Mouse (Mus musculus) hindbrain, embryonic 10.5 days (tissue): Measurements from ENCODE around the gene Ralgps1. TPM values are rescaled to one million over a fixed set of nuclear protein-coding genes. Genes with fewer than 3 reads are reported as not detected.
"Not testable (repeated sequence)": the region's sequence is repeated elsewhere in the genome, so short reads cannot be mapped to it uniquely, and the experiment has no call there.

Experiments
- DNase-seq: peaks from one replicate; pipeline ENCODE4 v3.0.0-alpha.2; 2017; ENCODE audit warnings: low spot score
- H3K27ac ChIP-seq: fragments of 300-500 bp; sonication (generic); 2 replicates; pipeline ENCODE4 v1.5.1; 2016; ENCODE audit warnings: mild to moderate bottlenecking, moderate library complexity
- H3K27me3 ChIP-seq: fragments of 300-500 bp; sonication (generic); 2 replicates; pipeline ENCODE4 v1.6.1; 2016; ENCODE audit warnings: mild to moderate bottlenecking; ENCODE audit not compliant: poor library complexity, insufficient read depth, severe bottlenecking
- H3K36me3 ChIP-seq: fragments of 300-500 bp; sonication (generic); 2 replicates; pipeline ENCODE4 v1.6.1; 2016; ENCODE audit warnings: mild to moderate bottlenecking, moderate library complexity
- H3K4me1 ChIP-seq: fragments of 300-500 bp; sonication (generic); replicated peaks from 2 replicates; pipeline ENCODE4 v1.6.1; 2016; ENCODE audit warnings: mild to moderate bottlenecking
- H3K4me3 ChIP-seq: fragments of 300-500 bp; sonication (generic); 2 replicates; pipeline ENCODE4 v1.5.1; 2016; ENCODE audit warnings: mild to moderate bottlenecking, moderate library complexity
- H3K9me3 ChIP-seq: fragments of 300-500 bp; sonication (generic); 2 replicates; pipeline ENCODE4 v1.6.1; 2016; ENCODE audit warnings: mild to moderate bottlenecking, moderate library complexity
- WGBS: fragments of 180-500 bp; shearing (Covaris S2); methylation state at CpG from one replicate; pipeline ENCODE4 v1.1.7; 2016; 5-methylcytosine and 5-hydroxymethylcytosine counted together
- polyA plus RNA-seq: library from polyadenylated mRNA; unstranded; fragments of >200 nt; fragmentation: Nextera tagmentation; extraction: Ambion mirVana; gene quantifications from 2 replicates; pipeline ENCODE4 v1.2.1, GENCODE M21; 2016

Gene Ralgps1
- polyA plus RNA-seq, 1 experiment from 2014 or later = 12.2 TPM

DNA sequence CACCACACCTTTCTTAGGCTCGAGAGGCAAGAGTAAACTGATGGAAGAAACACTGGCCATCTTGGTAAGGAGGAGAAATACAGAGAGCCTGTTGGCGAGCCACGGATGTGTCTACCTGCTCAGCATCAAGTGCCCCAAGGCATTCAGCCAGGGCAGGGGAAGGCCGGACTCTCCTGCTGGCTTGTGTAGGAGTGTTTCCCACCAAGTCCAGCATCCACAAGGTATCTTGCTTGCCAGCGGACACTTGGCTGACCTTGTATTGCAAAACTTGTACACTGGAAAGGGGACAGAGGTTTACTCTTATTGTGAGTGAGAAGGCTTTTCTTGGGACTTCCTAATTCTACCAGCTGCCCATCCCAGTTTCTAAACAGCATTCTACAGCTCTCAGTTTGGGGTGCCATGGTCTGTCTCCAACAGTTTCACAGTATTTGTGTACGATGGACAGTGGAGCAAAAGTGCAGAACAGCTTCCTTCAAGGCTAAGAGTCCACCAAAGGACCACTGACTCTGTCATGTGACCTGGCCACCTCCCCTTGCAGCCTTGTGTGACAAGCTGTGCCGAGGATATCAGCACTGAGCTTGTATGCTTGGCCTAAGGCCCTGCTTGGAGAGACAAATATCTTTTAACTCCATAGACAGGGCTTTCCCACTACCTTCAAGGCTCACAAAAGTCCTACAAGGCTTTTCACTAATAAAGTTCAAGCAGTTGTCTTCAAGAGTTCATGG lies 236.4 kb downstream of the Ralgps1 start:
- H3K27me3 ChIP-seq = peaks cover 32% of the 10 kb centered on the region
- DNase-seq = no peak
- H3K9me3 ChIP-seq = no peaks in the 10 kb centered on the region
- WGBS = 74% methylated on average over 7 of the region's 7 CpGs
- no peak overlapping the region for H3K27ac ChIP-seq
- no peaks in the 10 kb centered on the region for H3K36me3 ChIP-seq
- no peak overlapping the region for H3K4me3 ChIP-seq
- H3K4me1 ChIP-seq = peaks cover 25% of the 10 kb centered on the region

DNA sequence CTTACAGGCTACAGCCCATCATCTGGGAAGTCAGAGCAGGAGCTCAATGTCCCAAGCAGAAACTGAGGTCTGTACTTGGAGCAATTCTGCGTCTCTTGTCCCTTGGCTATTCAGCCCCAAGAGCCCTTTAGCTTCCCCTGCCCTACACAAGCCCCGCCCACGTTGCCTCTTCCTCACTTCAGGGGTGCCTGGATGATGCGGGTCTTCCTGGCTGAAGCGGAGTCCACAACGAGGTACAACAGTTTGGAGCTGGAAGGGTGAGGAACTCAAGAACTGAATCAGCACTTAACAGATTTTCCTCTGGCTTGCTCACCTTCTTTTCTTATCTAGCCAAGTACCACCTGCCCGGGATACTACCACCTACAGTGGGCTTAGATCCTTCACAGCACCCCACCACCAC lies 239.0 kb downstream of the Ralgps1 start:
- Histone ChIP-seq H3K36me3 (no peaks in the 10 kb centered on the region), H3K4me1 (peaks cover 34% of the 10 kb centered on the region), H3K27me3 (peaks cover 47% of the 10 kb centered on the region), H3K9me3 (no peaks in the 10 kb centered on the region), H3K27ac (no peak overlapping the region), H3K4me3 (peak overlapping the region; percentile 87)
- DNase-seq = no peak
- 4% methylated on average over 7 of the region's 7 CpGs for WGBS

DNA sequence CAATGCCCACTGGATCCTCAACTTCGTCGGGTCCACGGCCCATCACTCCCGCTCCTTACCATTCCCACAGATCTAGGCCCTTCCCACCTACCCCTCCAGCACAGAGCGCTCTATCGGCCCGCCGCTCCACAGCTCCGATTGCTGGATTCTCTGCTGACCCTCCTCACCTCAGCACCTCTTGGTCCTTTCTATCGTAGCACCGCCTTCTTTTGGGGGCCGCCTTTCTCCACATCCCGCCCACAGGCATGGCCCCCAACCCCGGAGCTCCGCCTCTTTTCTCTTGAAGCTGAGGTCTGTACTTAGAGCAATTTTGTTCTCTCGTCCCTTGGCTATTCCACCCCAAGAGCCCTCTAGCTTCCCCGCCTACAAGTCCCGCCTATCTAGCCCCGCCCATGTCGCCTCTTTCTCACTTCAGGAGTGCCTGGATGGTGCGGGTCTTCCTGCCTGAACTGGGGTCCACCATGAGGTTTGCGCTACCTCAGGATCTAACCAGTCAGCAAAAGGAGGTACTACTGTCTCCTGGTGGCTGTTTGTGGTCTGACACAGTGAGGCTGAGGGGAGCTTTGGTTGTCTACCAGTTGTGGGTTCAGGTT lies 239.7 kb downstream of the Ralgps1 start, which contains the start of gene Garnl3:
TSS of gene Garnl3 (minus strand) at position 155 of the 593 bp plus-strand sequence.
- Histone ChIP-seq H3K27me3 (peaks cover 47% of the 10 kb centered on the region), H3K4me1 (peaks cover 34% of the 10 kb centered on the region), H3K9me3 (no peaks in the 10 kb centered on the region), H3K27ac (peak within 1 kb of the TSS; percentile 87), H3K4me3 (peak within 1 kb of the TSS; percentile 87), H3K36me3 (no peaks in the 10 kb centered on the region)
- under 1% methylated on average over 22 of the region's 22 CpGs for WGBS
- no peak for DNase-seq

DNA sequence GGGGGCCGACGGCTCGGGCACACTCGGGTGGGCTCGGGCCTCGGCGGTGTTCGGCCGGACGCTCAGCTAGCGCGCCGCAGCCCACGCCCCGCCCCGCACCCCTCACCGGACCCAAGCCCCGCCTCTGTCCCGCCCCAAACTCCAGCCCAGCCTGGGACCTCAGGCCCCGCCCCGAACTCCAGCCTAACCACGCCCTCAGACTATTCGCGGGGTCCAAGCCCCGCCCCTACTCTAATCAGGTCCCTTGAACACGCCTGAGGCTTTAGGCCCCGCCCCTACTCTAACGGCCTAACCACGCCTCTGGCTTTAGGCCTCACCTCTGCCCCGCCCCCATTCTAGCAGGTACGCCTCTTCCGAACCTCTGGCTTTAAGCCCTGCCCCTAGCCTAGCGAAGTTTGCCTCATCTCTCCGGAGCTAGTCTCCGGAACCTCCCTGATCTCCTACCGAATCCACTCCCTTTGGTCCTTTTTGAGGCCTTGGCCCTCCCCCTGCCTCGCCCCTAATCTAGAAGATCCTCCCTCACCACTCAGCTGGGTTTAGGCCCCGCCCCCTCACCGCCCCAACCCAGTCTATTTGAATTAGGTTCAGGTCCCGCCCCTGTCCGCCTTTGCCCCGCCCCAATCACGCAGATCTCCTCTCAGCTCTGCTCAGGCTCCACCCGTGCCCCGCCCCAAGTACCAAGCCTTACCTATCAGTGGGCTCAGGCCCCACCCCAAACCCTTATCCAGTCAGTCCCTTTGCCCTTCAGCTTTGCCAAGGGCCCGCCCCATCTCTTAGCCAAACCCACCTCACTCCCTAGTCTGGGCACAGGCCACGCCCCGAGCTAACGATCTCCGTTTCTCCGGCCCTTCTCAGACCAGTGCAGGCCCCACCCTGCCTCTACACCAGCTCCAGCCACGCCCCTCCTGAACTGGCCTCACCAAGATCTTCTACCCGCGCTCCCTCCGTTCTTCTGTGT lies 240.5 kb downstream of the Ralgps1 start:
- H3K36me3 ChIP-seq = no peaks in the 10 kb centered on the region
- 1% methylated on average over 55 of the region's 55 CpGs for WGBS
- peak overlapping the region; percentile 87 for H3K4me3 ChIP-seq
- peaks cover 47% of the 10 kb centered on the region for H3K27me3 ChIP-seq
- peaks cover 34% of the 10 kb centered on the region for H3K4me1 ChIP-seq
- peak overlapping the region; percentile 87 for H3K27ac ChIP-seq
- DNase-seq = peak; percentile 98
- H3K9me3 ChIP-seq = no peaks in the 10 kb centered on the region

DNA sequence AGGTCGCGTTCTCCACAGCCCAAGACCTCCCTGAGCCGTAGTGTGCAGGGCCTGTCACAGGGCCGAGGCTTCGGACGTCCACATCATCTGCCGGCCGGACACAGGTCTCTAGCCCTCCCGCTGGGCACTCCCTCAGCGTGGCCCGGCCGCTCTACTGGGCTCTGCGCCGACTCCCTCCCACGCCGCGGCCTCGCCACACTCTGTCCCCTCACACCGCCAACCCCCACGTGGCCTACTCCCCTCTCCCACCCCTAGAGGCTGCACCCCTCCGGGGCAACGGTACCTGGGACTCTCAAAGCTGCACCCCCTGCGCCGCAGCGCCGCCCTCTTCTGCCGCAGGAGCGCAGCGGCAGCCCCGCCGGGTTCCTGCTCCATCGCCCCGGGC lies 241.2 kb downstream of the Ralgps1 start:
- no peak for DNase-seq
- Histone ChIP-seq H3K36me3 (no peaks in the 10 kb centered on the region), H3K9me3 (no peaks in the 10 kb centered on the region), H3K4me1 (peaks cover 34% of the 10 kb centered on the region), H3K27me3 (peaks cover 47% of the 10 kb centered on the region), H3K4me3 (peak overlapping the region; percentile 87), H3K27ac (peak overlapping the region; percentile 87)
- WGBS = under 1% methylated on average over 33 of the region's 33 CpGs

DNA sequence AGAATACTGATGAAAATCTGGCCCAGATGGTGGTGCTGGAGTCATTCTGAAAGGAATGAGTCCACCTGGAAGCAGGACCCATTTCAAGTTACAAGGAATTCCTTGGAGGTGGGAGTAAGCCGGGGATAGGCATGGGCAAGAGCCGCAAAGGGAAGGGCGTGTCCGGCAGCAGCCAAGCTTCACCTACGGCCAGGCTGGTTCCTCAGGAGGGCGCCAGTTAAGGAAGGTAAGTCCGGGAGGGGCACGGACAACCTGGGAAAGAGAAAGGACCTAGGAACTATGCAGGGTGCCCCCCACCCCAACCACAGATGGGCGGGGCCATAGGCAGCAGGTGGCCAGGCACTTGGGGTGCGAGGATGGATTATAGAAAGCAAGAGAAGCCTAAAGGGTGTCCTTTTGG lies 241.6 kb downstream of the Ralgps1 start:
- H3K27me3 ChIP-seq = peaks cover 47% of the 10 kb centered on the region
- WGBS = 5% methylated on average over 10 of the region's 10 CpGs
- H3K4me1 ChIP-seq = peaks cover 34% of the 10 kb centered on the region
- H3K9me3 ChIP-seq = no peaks in the 10 kb centered on the region
- H3K4me3 ChIP-seq = peak overlapping the region; percentile 87
- H3K27ac ChIP-seq = peak overlapping the region; percentile 87
- no peaks in the 10 kb centered on the region for H3K36me3 ChIP-seq
- DNase-seq = no peak

DNA sequence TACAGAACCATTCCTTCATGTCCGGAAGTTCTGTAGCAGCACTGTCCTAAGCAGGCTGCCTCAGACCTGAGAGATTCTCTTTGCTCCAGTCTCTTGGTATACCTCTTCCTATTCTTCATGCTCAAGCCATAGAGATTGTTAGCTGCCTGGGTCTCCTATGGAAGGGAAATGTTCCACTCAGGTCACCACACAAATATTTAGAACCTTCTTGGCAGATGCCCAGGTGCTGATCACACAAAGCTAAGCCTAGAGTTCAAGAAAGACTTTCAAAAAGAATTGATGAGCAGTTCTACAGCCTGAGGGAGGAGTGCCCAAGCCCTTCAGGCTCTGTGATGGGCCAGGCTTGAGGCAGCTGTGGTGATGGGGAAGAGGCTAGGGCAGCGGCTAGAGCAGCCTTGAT lies 242.3 kb downstream of the Ralgps1 start:
- H3K36me3 ChIP-seq = no peaks in the 10 kb centered on the region
- H3K27ac ChIP-seq = no peak overlapping the region
- peak overlapping the region; percentile 87; the same call in 1 of the 2 replicates for H3K4me3 ChIP-seq
- H3K4me1 ChIP-seq = peaks cover 34% of the 10 kb centered on the region
- no peaks in the 10 kb centered on the region for H3K9me3 ChIP-seq
- WGBS = 68% methylated on average over 2 of the region's 2 CpGs
- peaks cover 41% of the 10 kb centered on the region for H3K27me3 ChIP-seq
- DNase-seq = no peak

DNA sequence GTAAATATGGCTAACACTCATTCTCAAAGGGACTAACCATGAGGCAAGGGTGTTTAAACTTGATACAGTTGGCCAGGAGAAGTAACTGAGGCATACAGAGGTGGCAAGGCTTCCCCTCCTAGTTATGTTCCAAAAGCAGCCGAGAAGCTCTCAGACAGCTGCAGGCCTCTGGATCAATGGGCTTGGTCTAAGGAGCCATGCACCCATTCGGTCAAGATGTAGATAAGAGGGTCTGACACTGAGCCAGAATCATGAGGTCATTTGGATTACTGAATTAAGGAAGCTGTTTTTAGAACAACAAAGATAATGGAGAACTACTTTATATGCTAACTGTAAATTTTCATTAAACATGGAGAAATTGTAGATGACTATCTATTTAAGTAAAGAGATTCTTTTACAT lies 244.0 kb downstream of the Ralgps1 start:
- H3K9me3 ChIP-seq = no peaks in the 10 kb centered on the region
- H3K4me3 ChIP-seq = no peak overlapping the region
- peaks cover 30% of the 10 kb centered on the region for H3K4me1 ChIP-seq
- no peak overlapping the region for H3K27ac ChIP-seq
- peaks cover 24% of the 10 kb centered on the region for H3K27me3 ChIP-seq
- H3K36me3 ChIP-seq = no peaks in the 10 kb centered on the region
- no peak for DNase-seq
- WGBS = 93% methylated on average over 2 of the region's 2 CpGs

DNA sequence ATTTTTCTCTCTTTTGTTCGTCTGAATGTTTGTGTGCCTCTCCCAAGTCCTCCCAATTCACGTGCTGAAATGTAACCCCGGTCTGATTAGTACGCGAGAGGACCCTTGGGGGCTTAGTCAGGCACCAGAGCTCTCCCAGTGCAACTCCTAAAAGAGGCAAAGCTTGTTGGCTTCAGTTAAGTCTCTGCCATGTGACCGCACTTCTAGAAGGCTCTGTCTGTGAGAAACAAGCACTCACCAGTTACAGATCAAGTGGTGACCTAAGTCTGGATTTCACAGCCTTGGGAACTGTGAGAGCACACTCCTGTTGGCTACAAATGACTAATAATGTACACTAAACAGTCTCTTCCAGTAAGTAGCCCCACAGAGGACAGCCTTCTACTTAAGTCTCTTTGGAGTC lies 248.4 kb downstream of the Ralgps1 start:
- H3K9me3 ChIP-seq = no peaks in the 10 kb centered on the region
- H3K4me1 ChIP-seq = no peaks in the 10 kb centered on the region
- H3K27ac ChIP-seq = no peak overlapping the region
- H3K36me3 ChIP-seq = no peaks in the 10 kb centered on the region
- DNase-seq = no peak
- H3K27me3 ChIP-seq = no peaks in the 10 kb centered on the region
- H3K4me3 ChIP-seq = no peak overlapping the region
- 75% methylated on average over 6 of the region's 6 CpGs for WGBS

DNA sequence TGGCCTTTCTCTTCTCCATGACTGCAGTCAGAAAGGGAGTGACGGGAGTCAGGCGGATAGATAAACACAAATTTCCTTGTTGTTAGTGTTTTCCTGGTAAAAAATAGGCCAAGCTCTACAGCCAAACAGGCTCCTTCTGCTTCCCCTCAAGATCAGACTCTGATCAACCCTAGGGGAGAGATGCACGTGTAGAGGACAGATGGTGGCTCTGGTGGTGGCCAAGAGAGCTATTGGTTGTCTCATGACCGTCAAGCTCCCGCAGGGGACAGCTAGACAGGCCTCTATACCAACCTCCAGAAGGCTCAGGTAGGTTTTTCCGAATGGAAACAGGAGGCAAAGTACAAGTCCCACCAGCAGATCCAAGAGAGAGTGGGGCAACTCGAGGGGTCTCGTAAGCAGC lies 270.8 kb downstream of the Ralgps1 start:
- H3K36me3 ChIP-seq = no peaks in the 10 kb centered on the region
- no peaks in the 10 kb centered on the region for H3K4me1 ChIP-seq
- H3K9me3 ChIP-seq = no peaks in the 10 kb centered on the region
- H3K27me3 ChIP-seq = no peaks in the 10 kb centered on the region
- WGBS = 90% methylated on average over 8 of the region's 8 CpGs
- no peak overlapping the region for H3K4me3 ChIP-seq
- H3K27ac ChIP-seq = no peak overlapping the region
- no peak for DNase-seq

DNA sequence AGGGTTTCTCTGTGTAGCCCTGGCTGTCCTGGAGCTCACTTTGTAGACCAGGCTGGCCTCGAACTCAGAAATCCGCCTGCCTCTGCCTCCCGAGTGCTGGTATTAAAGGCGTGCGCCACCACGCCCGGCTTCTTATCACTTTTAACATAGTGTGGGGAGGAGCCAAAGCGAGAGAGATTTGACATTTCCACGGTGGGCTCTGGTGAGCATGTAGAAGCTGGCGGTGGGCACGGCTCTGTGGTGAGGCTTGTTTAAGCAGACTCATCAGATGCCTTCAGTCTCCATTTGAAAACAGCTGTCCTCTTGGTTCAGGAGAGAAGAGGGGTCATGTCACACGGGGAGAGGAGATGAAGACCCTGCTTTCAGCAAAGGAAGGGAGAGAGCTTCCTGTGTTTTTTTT lies 274.0 kb downstream of the Ralgps1 start:
- H3K9me3 ChIP-seq, H3K36me3 ChIP-seq, H3K27me3 ChIP-seq, H3K27ac ChIP-seq, DNase-seq, H3K4me1 ChIP-seq, H3K4me3 ChIP-seq: not testable (repeated sequence)
- 91% methylated on average over 12 of the region's 12 CpGs for WGBS

DNA sequence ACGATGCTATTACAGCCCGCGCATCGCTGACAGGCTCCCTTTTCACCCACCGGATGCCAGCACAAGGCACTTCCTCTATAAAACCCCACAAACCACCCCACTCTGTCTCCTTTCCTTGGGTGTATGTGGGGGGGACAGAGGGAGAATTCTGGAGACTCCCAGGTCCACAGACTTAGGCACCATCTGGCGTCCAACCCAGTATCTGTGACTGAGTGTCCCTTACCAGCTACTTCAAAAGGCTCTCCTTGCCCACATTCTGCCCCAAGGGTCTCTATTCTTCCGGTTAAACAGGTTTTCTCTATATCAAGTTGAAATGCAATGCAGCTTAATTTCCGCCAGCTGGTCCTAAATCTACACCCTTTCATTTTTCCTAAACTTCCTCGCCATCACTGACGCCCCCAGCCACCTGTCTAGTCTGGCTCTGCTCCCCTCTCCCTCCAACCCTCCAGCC lies 276.0 kb downstream of the Ralgps1 start:
- 0 out of 2 replicates have a peak, but pooled peaks cover 3% of the 10 kb centered on the region for H3K4me1 ChIP-seq
- no peaks in the 10 kb centered on the region for H3K9me3 ChIP-seq
- H3K4me3 ChIP-seq = no peak overlapping the region
- 81% methylated on average over 10 of the region's 10 CpGs for WGBS
- H3K36me3 ChIP-seq = no peaks in the 10 kb centered on the region
- H3K27ac ChIP-seq = no peak overlapping the region
- no peak for DNase-seq
- no peaks in the 10 kb centered on the region for H3K27me3 ChIP-seq
